In genomic region chr16:34329431-34329873, GRCm38 (mm10) we compare ENCODE assay signal across 9 mouse cellular contexts.
DNase-seq lines count a peak whose midpoint lies in the region; ATAC-seq and TF ChIP-seq lines count a peak whose summit lies in the region.
"Had no signal": no experiment of that assay in that cellular context is flagged by ENCODE, and none has a peak within 500 bp of the region (broad histone marks: within the 10 kb centered on the region; RNA-seq: fewer than 3 reads in every experiment).

No protein-coding gene starts in this region.

- no peak for TF ChIP-seq POLR2A in lung, adult 2 months (IDR thresholded peaks at IDR 0.05; ENCODE audit: borderline replicate concordance, extremely low read depth, low read depth, low read length)

- no peak overlapping the region for H3K4me3 ChIP-seq in forebrain, postnatal 0 days (ENCODE audit: low read depth, low read length)
- no peak overlapping the region for H3K4me3 ChIP-seq in lung, adult 2 months (replicated peaks; ENCODE audit: extremely low read depth, low read depth, low read length)
- H3K4me3 ChIP-seq: limb, embryonic 12.5 days had no signal

- peak; percentile 26 for DNase-seq in heart, postnatal 4 days
- no peak for DNase-seq in heart, adult 9 months (ENCODE audit: low spot score in 2 of 2)
- peak; percentile 24 for DNase-seq in ovary, postnatal 14 days (ENCODE audit: low spot score)
- no peak for DNase-seq in ovary, postnatal 10 days (ENCODE audit: low spot score)
- DNase-seq in forebrain, postnatal 0 days: peak; percentile 68
- no peak for DNase-seq in yolk sac, embryonic 10.5 days (ENCODE audit: low spot score)
- DNase-seq in gastrocnemius, postnatal 4 days (ENCODE audit: low spot score in 2 of 2): no peak
- no peak for DNase-seq in lung, adult 2 months

- no peak overlapping the region for H3K27ac ChIP-seq in forebrain, postnatal 0 days (ENCODE audit: low read depth, low read length)
- H3K27ac ChIP-seq: limb, embryonic 12.5 days had no signal

- 17% methylated on average over 12 of the region's 12 CpGs for WGBS in forebrain, postnatal 0 days
- WGBS in lung, adult 2 months: 42% methylated on average over 12 of the region's 12 CpGs

- peaks cover 20% of the 10 kb centered on the region for H3K4me1 ChIP-seq in forebrain, postnatal 0 days (ENCODE audit: insufficient read depth)
- H3K4me1 ChIP-seq in lung, adult 2 months (ENCODE audit: control insufficient read depth, insufficient read depth, low read length): peaks cover 8% of the 10 kb centered on the region; the same call in 1 of the 2 replicates

- no peak overlapping the region for H3K9ac ChIP-seq in forebrain, postnatal 0 days
- H3K9ac ChIP-seq: limb, embryonic 12.5 days had no signal

- H3K4me2 ChIP-seq in forebrain, postnatal 0 days (ENCODE audit: low read depth): peak overlapping the region; percentile 7; the same call in 1 of the 2 replicates
- H3K4me2 ChIP-seq: limb, embryonic 12.5 days had no signal

- peaks cover 5% of the 10 kb centered on the region for H3K36me3 ChIP-seq in forebrain, postnatal 0 days (ENCODE audit: insufficient read depth)

- ATAC-seq in forebrain, postnatal 0 days: peak; percentile 87

- no peaks in the 10 kb centered on the region for H3K9me3 ChIP-seq in forebrain, postnatal 0 days (ENCODE audit: low read length)
- H3K9me3 ChIP-seq: limb, embryonic 12.5 days had no signal

- peak; percentile 37 for TF ChIP-seq CTCF in forebrain, postnatal 0 days (IDR thresholded peaks at IDR 0.05; ENCODE audit: low read depth)
- TF ChIP-seq CTCF in lung, adult 2 months (IDR thresholded peaks at IDR 0.05; ENCODE audit: insufficient read depth, low read length): no peak

- H3K27me3 ChIP-seq in forebrain, postnatal 0 days (ENCODE audit: insufficient read depth, low read length): no peaks in the 10 kb centered on the region
- H3K27me3 ChIP-seq: limb, embryonic 12.5 days had no signal

Comparison
In these comparisons a context has a peak if more than half of its experiments do, and no peak if none do; other contexts are left out.
1. DNase-seq: peak in heart, postnatal 4 days (single experiment), ovary, postnatal 14 days (single experiment) and forebrain, postnatal 0 days (single experiment); none in heart, adult 9 months (0 of 2), ovary, postnatal 10 days (single experiment), yolk sac, embryonic 10.5 days (single experiment), gastrocnemius, postnatal 4 days (0 of 2) and lung, adult 2 months (single experiment).